Mouse (Mus musculus) embryonic facial prominence, embryonic 15.5 days (tissue): ENCODE measurements around the gene Olfml2b. TPM values are rescaled to one million over a fixed set of nuclear protein-coding genes. Genes with fewer than 3 reads are reported as not detected.

ENCODE experiments used
- ATAC-seq: fragments of 200-750 bp; cut with Nextera tagmentation; 2 replicates; pipeline ENCODE4 v1.8.0; 2017; ENCODE audit warnings: low read depth, moderate TSS enrichment; ENCODE audit not compliant: insufficient number of reproducible peaks, low FRiP score, low TSS enrichment
- H3K27ac ChIP-seq: fragments of 300-500 bp; sonication (generic); replicated peaks from 2 replicates; pipeline ENCODE4 v1.5.1; 2015; ENCODE audit warnings: mild to moderate bottlenecking, inconsistent platforms
- H3K27me3 ChIP-seq: fragments of 300-500 bp; sonication (generic); 2 replicates; pipeline ENCODE4 v1.6.1; 2015; ENCODE audit warnings: inconsistent platforms
- H3K36me3 ChIP-seq: fragments of 300-500 bp; sonication (generic); 2 replicates; pipeline ENCODE4 v1.6.1; 2015; ENCODE audit warnings: mild to moderate bottlenecking, inconsistent platforms
- H3K4me1 ChIP-seq: fragments of 300-500 bp; sonication (generic); 2 replicates; pipeline ENCODE4 v1.6.1; 2015; ENCODE audit warnings: inconsistent platforms
- H3K4me2 ChIP-seq: fragments of 300-500 bp; sonication (generic); replicated peaks from 2 replicates; pipeline ENCODE4 v1.6.1; 2015; ENCODE audit warnings: mild to moderate bottlenecking, inconsistent platforms
- H3K4me3 ChIP-seq: fragments of 300-500 bp; sonication (generic); replicated peaks from 2 replicates; pipeline ENCODE4 v1.5.1; 2015; ENCODE audit warnings: mild to moderate bottlenecking, inconsistent platforms
- H3K9ac ChIP-seq: fragments of 300-500 bp; sonication (generic); 2 replicates; pipeline ENCODE4 v1.6.1; 2015; ENCODE audit warnings: inconsistent platforms
- H3K9me3 ChIP-seq: fragments of 300-500 bp; sonication (generic); replicated peaks from 2 replicates; pipeline ENCODE4 v1.6.1; 2016; ENCODE audit warnings: inconsistent platforms
- WGBS: fragments of 180-500 bp; shearing (Covaris S2); methylation state at CpG from one replicate; pipeline ENCODE4 v1.1.7; 2015; 5-methylcytosine and 5-hydroxymethylcytosine counted together
- polyA plus RNA-seq: library from polyadenylated mRNA; unstranded; fragments of >200 nt; fragmentation: Nextera tagmentation; extraction: Ambion mirVana; gene quantifications from 2 replicates; pipeline ENCODE4 v1.2.1, GENCODE M21; 2015

The Olfml2b gene
- polyA plus RNA-seq, 1 experiment from 2014 or later: 30.6 TPM

DNA sequence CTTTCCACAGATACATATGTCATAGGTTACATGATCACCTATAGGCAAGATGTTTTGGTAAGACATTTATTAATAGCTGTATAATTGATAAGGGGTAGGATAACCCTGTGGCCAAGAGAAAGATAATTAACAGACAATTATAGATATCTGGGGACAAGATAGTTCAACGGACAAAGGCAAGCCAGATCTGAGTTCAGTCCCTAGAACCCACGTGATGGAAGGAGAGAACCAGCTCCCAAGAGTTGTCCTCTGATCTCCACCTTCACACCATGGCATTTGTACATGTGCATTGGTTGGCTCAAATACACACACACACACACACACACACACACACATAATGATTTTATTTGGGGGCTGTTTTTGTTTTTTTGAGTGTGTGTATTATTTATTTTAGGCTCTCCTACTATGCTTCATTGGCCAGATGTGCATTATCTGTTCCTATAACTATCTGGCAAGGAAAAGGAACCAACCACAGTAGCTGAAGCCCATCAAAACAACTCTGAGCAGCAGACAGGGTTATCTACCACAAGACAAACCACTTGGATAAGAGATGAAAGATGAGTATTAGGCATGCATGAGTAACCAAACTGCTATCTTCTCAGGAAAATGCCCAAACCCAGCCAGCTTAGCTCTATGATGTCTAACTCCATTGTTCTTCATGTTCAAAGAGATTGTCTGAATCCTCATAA, 24.5 kb upstream of the Olfml2b start:
- H3K4me1 ChIP-seq: no peaks in the 10 kb centered on the region
- WGBS: 88% methylated on average over 2 of the region's 2 CpGs
- no peaks in the 10 kb centered on the region for H3K36me3 ChIP-seq
- no peak overlapping the region for H3K9ac ChIP-seq
- no peaks in the 10 kb centered on the region for H3K9me3 ChIP-seq
- H3K27me3 ChIP-seq: no peaks in the 10 kb centered on the region
- no peak overlapping the region for H3K27ac ChIP-seq
- ATAC-seq: no peak
- no peak overlapping the region for H3K4me3 ChIP-seq
- no peak overlapping the region for H3K4me2 ChIP-seq

GRCm38 (mm10) chr1:170622934-170623333, 21.4 kb upstream of the Olfml2b start:
- WGBS: 56% methylated on average over 5 of the region's 5 CpGs
- Histone ChIP-seq H3K36me3 (no peaks in the 10 kb centered on the region), H3K27me3 (no peaks in the 10 kb centered on the region), H3K27ac (no peak overlapping the region), H3K4me2 (no peak overlapping the region), H3K9me3 (no peaks in the 10 kb centered on the region), H3K9ac (no peak overlapping the region), H3K4me1 (no peaks in the 10 kb centered on the region), H3K4me3 (no peak overlapping the region)
- no peak for ATAC-seq

DNA sequence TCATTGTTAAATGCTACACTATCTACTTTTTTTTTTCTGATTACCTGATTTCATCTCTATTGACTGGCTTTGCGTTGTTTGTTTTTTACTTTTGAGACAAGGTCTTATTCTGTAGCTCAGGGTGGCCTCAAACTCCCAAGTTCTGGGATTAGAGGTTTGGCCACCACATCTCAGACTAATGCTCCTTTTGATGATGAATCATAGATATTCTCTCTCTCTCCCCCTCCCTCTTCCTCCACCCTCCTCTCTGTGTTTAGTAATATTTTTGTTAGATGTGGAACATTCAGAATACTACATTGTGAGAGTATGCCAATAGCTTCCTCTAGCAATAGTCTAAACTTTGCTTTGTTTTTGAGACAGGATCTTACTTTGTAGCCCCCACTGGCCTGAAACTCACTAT, 20.9 kb upstream of the Olfml2b start:
- Histone ChIP-seq H3K4me2 (no peak overlapping the region), H3K9ac (no peak overlapping the region), H3K4me1 (no peaks in the 10 kb centered on the region), H3K27ac (no peak overlapping the region), H3K27me3 (no peaks in the 10 kb centered on the region), H3K9me3 (no peaks in the 10 kb centered on the region), H3K36me3 (no peaks in the 10 kb centered on the region), H3K4me3 (no peak overlapping the region)
- ATAC-seq: no peak
- WGBS: 98% methylated on average over 1 of the region's 1 CpGs

- H3K36me3 ChIP-seq: no peaks in the 10 kb centered on the region
- H3K27ac ChIP-seq: no peak overlapping the region
- H3K9me3 ChIP-seq: no peaks in the 10 kb centered on the region
- no peaks in the 10 kb centered on the region for H3K4me1 ChIP-seq
- no peaks in the 10 kb centered on the region for H3K27me3 ChIP-seq
- no peak overlapping the region for H3K4me3 ChIP-seq
- H3K9ac ChIP-seq: no peak overlapping the region
- no peak overlapping the region for H3K4me2 ChIP-seq
- 78% methylated on average over 4 of the region's 4 CpGs for WGBS
- no peak for ATAC-seq
Observed at GRCm38 (mm10) chr1:170630489-170630888, 13.8 kb upstream of the Olfml2b start.

GRCm38 (mm10) chr1:170631571-170631970, 12.8 kb upstream of the Olfml2b start:
- H3K4me2 ChIP-seq: no peak overlapping the region
- H3K9ac ChIP-seq: no peak overlapping the region
- H3K36me3 ChIP-seq: no peaks in the 10 kb centered on the region
- no peaks in the 10 kb centered on the region for H3K27me3 ChIP-seq
- no peaks in the 10 kb centered on the region for H3K4me1 ChIP-seq
- ATAC-seq: no peak
- H3K27ac ChIP-seq: no peak overlapping the region
- no peak overlapping the region for H3K4me3 ChIP-seq
- 89% methylated on average over 5 of the region's 5 CpGs for WGBS
- H3K9me3 ChIP-seq: no peaks in the 10 kb centered on the region

DNA sequence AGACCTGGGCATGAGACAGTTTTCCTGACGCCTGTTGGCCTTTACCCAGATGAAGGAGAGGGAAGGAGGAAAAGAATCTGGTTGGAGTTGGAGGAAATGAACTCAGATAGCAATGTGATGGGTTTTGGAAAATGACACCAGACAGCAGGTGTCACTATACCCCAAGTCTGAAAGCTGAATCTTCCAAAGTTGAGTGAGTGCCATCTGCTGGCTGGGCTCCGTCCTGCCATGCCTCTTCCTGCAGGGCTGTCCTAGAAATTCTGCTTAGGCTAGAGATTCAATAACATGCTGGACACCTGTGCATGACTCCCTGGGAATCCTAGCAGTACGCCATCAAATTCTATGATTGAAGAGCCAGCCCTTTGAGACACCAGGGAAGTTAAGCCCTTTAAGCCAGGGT, 11.9 kb upstream of the Olfml2b start:
- WGBS: 20% methylated on average over 3 of the region's 3 CpGs
- peak; percentile 60; the same call in 1 of the 2 replicates for ATAC-seq
- H3K27me3 ChIP-seq: no peaks in the 10 kb centered on the region

DNA sequence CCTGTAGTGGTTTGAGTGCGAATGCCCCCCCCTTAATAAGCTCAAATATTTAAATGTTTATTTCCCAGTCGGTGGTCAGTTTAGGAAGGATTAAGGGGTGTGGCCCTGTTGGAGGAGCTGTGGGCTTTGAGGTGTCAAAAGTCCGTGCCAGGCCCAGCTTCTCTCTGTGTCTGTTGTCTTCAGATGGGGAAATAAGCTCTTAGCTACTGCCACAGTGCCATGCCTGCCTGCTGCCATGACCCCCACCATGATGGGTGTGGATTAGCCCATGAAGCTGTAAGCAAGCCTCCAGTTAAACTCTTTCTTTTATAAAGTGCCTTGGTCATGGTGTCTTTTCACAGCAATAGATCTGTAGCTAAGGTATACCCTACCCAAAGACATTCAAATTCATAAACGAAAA, 11.5 kb upstream of the Olfml2b start:
- Histone ChIP-seq H3K4me3 (no peak overlapping the region), H3K4me1 (no peaks in the 10 kb centered on the region), H3K9ac (no peak overlapping the region), H3K36me3 (no peaks in the 10 kb centered on the region), H3K9me3 (no peaks in the 10 kb centered on the region), H3K27me3 (no peaks in the 10 kb centered on the region), H3K4me2 (no peak overlapping the region), H3K27ac (no peak overlapping the region)
- ATAC-seq: no peak
- 67% methylated on average over 4 of the region's 4 CpGs for WGBS

More for the DNA sequence above, 11.9 kb upstream of the Olfml2b start:
- Histone ChIP-seq H3K9ac (no peak overlapping the region), H3K36me3 (no peaks in the 10 kb centered on the region), H3K4me2 (no peak overlapping the region), H3K27ac (no peak overlapping the region), H3K9me3 (no peaks in the 10 kb centered on the region), H3K4me3 (no peak overlapping the region), H3K4me1 (no peaks in the 10 kb centered on the region)

GRCm38 (mm10) chr1:170638941-170639340, 5.4 kb upstream of the Olfml2b start:
- 88% methylated on average over 7 of the region's 7 CpGs for WGBS
- ATAC-seq: no peak
- Histone ChIP-seq H3K9me3 (no peaks in the 10 kb centered on the region), H3K4me1 (peaks cover 6% of the 10 kb centered on the region; the same call in 1 of the 2 replicates), H3K36me3 (no peaks in the 10 kb centered on the region), H3K4me3 (no peak overlapping the region), H3K27ac (no peak overlapping the region), H3K4me2 (no peak overlapping the region), H3K9ac (no peak overlapping the region), H3K27me3 (no peaks in the 10 kb centered on the region)

- peak overlapping the region; percentile 57 for H3K4me3 ChIP-seq
- no peak for ATAC-seq
- H3K27ac ChIP-seq: 0 out of 2 replicates have a peak overlapping the region, but pooled peaks have one; percentile 45
- H3K9me3 ChIP-seq: no peaks in the 10 kb centered on the region
- H3K27me3 ChIP-seq: no peaks in the 10 kb centered on the region
- no peaks in the 10 kb centered on the region for H3K36me3 ChIP-seq
- H3K4me1 ChIP-seq: peaks cover 25% of the 10 kb centered on the region; the same call in 1 of the 2 replicates
- WGBS: 44% methylated on average over 15 of the region's 15 CpGs
- peak overlapping the region; percentile 89 for H3K4me2 ChIP-seq
- no peak overlapping the region for H3K9ac ChIP-seq
Observed at GRCm38 (mm10) chr1:170645896-170646605, 1.7 kb downstream of the Olfml2b start.

DNA sequence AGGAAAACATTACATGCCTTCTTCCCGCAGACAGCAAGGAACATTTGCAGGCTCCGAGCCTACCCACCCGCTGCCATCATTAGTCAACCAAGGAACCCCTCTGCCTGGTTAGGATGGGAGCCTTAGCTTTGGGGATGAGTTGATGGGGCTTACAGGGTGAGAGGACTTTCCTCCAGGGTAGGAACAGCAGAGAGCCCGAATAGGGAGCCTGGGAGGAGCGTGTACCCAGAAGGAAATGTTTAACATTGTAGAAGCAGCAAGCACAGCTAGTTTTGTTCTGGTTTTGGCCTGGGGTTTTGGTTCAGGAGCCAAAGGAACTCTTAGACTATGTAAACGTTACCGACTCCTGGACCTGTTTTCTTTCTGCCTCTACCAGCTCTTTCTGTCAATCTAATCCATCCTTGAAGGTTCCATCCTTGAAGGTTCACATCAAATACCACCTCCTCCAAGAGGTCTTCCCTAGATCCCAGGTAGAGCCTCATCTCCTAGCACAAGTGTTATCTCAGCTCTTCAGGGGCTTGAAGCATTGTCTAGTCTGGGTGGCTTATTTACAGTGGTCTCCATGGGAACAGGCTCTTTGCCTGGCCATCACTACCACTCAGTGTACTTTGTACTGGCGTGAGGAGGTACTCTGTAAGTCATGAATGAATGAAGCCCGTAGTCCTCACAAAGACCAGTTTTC, 2.4 kb downstream of the Olfml2b start:
- Histone ChIP-seq H3K4me1 (peaks cover 25% of the 10 kb centered on the region; the same call in 1 of the 2 replicates), H3K36me3 (no peaks in the 10 kb centered on the region), H3K27ac (peak overlapping the region; percentile 45; the same call in 1 of the 2 replicates), H3K4me3 (peak overlapping the region; percentile 57; the same call in 1 of the 2 replicates), H3K9ac (no peak overlapping the region), H3K4me2 (peak overlapping the region; percentile 89), H3K27me3 (no peaks in the 10 kb centered on the region), H3K9me3 (no peaks in the 10 kb centered on the region)
- WGBS: 74% methylated on average over 9 of the region's 9 CpGs
- ATAC-seq: no peak

GRCm38 (mm10) chr1:170647381-170647780, 3.0 kb downstream of the Olfml2b start:
- Histone ChIP-seq H3K4me1 (peaks cover 25% of the 10 kb centered on the region; the same call in 1 of the 2 replicates), H3K4me3 (no peak overlapping the region), H3K4me2 (no peak overlapping the region), H3K9ac (no peak overlapping the region), H3K27me3 (no peaks in the 10 kb centered on the region), H3K36me3 (no peaks in the 10 kb centered on the region), H3K27ac (no peak overlapping the region), H3K9me3 (no peaks in the 10 kb centered on the region)
- whole genome bisulfite sequencing: 74% methylated on average over 7 of the region's 7 CpGs
- ATAC-seq: no peak
